Mouse (Mus musculus) embryonic fibroblast, embryonic 13.5 days (primary cell): Measurements from ENCODE around the gene Birc6.

Experiments used
- CTCF ChIP-seq: IDR thresholded peaks from 2 replicates; pipeline ENCODE4 v1.5.1; 2011; ENCODE audit warnings: mild to moderate bottlenecking, control low read depth, low read length, moderate library complexity, borderline replicate concordance; ENCODE audit not compliant: insufficient read depth
- POLR2A ChIP-seq: IDR thresholded peaks from 2 replicates; pipeline ENCODE4 v1.6.1; 2011; ENCODE audit warnings: low read depth, mild to moderate bottlenecking, control low read depth, low read length, moderate library complexity

- TF ChIP-seq CTCF (no peak), POLR2A (no peak)
Measured at GRCm38 (mm10) chr17:74715128-74715527, 187.0 kb downstream of the Birc6 start.
